Mouse (Mus musculus) common myeloid progenitor, adult 5-6 weeks (primary cell): ENCODE results near the gene Ppm1l. TPM values are rescaled to one million over a fixed set of nuclear protein-coding genes. Genes with fewer than 3 reads are reported as not detected.

Experiments used
- ATAC-seq: replicated peaks from 2 replicates; pipeline ENCODE4 v1.8.0; 2016; ENCODE audit warnings: low read depth, mild to moderate bottlenecking, moderate TSS enrichment, inconsistent platforms; ENCODE audit not compliant: poor library complexity, severe bottlenecking
- total RNA-seq: library from RNA; stranded (forward); fragments of 200-1000, 187-1606 nt; gene quantifications from 2 replicates; pipeline ENCODE4 v1.2.3, GENCODE M21; 2017

Gene Ppm1l
- total RNA-seq: 6.1 and 6.6 TPM in 2 replicates

DNA sequence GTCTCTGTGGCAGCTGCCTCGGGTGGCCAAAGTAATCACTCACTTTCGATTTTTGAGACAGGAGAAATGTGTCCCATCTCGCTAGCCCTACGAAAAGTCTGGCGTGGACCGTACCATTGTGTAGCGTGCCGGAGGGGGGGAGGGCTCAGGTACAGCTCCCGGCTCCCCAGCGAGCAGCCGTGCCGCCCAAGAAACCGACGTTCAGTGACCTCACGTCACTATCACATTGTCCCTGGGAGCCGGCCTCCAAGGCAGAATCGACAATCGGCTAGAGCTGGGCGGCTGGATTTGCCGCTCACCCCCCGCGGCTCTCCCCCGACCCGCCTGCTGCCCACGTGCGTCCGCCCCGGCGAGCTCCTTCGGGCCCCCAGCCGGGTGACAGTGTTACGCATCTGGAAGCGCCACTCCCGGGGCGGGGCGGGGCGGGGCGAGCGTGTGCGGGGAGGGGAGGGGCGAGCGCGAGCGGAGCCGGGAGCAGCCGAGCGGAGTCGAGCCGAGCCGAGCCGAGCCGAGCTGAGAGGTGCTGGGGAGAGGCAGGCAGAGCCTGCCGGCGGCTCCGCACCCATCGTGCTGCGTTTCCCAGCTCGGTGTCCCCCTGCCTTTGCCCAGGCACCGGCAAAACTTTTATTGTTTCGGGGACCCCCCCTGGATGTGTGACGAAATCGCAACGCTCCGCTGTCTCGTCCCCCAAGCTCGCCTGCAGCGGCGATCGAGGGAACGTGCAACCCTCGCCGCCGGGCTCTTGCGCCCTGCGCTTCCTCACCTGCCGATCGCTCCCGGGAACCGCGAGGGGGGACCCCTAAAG, at the start of gene Ppm1l:
TSS of gene Ppm1l (plus strand) at position 471 of the 805 bp plus-strand sequence.
- ATAC-seq: peak; percentile 69

DNA sequence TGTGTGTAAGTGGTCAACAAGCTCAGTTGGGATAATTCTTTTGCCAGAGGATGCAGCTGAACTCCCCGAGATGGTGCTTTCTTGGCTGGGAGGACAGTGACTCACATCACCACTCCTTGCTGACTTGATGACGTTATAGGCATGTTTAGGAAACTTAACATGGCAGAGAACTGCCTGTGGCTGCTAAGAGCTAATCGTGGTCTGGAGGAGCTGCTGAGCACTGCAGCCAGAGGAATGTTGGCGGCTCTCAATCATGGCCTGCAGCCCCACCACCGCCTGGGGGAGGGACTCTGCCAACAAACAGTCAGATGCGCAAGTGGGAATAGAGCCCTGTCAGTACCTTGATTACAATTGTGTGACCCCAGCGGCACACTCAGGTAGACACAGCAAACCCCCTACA, 44.8 kb upstream of the Ppm1l start:
- no peak for ATAC-seq

DNA sequence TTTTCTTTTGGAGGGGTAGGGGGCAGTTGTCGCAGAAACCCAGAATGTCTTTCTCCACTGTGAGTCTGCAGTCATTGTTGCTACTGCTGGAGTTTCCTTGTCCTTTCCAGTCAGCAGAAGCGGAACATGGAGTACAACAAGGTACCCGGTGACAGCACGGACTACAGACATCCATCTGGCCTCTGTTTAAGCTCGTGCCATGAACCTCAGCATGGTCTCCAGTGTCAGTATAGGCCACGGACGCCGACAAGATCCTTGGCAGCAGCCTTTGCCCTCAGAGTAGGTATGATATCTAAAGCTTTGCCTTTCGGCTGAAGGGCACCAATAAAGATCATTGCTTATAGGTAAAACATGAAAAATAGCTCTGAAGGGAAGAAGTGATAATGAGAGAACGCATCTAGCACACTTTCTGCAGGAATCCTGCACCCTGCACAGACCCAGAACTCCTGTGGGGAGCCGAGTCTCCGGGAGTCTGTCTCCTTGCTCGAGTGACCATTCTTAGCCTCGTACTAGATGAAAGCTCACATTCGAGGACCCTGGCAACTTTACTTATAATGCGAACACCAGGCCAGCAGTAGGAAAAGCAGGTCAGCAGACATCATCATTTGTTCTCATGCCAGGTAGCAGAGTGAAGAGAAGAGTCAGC, 42.5 kb upstream of the Ppm1l start:
- ATAC-seq: no peak

DNA sequence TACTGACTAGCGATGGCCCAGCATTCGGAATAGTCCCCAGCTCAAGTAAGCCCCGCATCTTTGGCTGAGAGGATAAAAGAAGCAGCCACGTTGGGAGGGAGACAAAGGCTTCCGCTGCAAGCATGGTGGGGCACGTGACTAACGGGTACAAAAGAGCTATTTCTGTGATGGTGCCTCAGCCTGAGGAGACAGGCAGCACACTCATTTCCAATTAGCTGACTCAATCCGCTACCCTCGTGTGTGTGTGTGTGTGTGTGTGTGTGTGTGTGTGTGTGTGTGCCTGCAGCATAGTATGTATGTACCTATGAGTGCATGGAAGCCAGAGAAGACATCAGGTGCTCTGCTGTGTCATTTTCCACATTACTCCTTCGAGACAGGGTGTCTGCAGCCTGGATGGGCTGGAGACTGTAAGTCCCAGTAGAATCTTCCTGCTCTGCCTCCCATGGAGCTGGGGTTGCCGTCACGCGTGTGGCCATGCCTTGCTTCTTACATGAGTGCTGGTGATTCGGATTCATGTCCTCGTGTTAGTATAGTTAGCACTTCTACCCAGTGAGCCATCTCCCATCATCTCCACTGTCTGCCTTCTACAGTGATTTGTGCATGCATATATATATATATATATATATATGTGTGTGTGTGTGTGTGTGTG, 41.9 kb upstream of the Ppm1l start:
- ATAC-seq: no peak

DNA sequence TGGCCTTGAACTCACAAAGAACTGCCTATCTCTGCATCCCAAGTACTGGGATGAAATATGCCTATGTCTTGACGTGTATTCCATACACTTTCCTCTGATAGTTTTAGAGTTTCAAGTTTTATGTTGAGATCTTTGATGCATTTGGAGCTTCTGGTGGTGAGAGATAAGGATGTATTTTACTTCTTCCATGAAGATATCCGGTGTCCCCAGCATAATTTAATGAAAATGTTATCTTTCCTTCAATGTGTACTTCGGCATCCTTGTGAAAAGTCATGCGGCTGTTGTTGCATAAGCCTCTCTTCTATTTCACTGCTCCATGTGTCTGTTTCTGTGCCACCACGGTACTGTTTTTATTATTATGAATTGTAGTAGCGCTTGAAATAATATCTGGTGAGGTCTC, 38.0 kb upstream of the Ppm1l start:
- no peak for ATAC-seq

DNA sequence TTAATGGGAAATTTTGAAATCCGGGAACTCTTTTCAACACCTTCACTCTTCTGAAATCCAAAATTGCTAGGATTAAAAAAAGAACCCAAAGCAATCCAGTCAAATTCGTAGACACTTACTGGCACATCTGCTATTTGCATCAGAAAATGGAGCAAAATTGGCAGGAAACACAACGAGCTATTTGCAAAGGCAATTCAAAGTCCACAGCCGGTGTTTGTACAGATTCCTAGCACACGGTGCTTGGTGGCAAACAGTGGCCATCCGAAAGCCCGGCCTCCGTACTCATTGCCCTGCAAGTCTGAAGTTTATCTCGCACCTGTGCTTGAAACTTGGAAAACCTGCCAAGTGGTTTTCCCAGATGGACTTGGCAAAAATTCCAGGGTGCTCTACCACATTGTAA, 34.3 kb upstream of the Ppm1l start:
- ATAC-seq: no peak

DNA sequence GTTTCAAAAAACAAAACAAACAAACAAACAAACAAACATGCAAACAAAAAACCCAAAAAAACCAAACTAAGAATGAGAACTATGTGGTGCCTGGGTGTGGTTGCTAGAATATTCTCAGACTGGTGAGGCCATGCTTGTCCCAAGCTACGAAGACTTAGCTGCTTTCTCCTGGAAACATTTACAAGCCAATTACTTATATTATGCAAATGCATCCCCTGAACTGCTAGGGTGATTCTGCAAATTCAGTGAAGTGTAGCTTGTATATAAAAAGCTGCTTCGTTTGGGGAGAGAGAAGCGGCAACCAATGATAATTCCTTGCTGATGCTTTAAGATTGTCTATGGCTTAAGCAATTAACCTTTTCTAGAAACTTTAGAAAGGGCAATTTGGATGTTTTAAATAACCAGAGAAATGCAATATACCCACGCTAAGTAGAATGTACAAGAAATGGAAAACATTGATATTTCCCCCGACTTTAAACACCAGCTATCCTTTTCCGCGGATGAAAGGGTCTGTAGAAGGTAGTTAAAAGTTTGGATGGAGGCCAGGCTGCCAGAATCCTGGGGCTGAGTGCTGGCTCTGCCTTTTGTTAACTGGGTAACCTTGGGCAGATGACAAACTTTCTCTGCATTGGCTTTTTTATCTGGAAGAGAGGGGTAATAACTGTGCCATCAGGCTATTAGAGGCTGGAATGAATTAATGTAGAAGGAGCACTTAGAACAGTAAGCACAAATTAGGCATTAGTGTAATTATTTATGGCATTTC, 33.4 kb upstream of the Ppm1l start:
- no peak for ATAC-seq

DNA sequence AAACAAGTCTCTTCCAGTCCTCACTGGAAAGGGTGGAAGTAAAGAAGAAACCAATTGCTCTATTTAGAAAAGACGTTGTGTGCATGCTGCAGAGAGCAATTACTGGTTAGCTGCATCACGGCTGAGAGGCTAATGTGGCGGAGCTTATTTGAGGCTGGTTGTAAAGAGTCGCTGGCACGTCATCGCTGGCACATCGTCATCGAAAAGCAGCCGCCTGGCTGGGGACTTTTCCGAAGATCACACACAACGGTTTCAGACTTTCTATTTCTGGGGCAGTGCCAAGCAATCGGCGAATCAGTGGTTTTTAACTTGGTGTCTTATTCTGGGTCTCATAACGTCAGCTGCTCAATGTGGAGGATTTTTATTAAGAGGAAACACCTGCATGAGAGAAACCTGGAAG, 26.8 kb upstream of the Ppm1l start:
- no peak; the same call in 1 of the 2 replicates for ATAC-seq

DNA sequence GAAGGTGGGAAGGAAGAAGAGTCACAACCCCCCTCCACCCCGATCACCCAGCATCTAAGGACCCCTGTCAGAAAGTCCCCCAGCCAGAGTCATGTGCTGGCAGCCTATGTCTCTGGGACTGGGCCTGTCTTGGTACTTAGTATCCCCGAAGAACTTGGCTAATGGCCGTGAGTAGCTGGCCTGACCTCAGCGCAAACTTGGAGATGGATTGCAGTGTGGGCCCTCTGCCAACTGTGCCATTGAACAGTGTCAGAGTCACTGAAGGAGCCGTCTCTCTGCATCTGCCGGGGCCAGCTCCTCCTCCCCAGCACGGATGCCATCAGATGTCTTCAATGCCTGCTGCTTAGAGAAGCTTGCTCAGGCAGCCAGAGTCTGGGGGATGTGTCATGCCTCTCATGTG, 26.4 kb upstream of the Ppm1l start:
- ATAC-seq: no peak

DNA sequence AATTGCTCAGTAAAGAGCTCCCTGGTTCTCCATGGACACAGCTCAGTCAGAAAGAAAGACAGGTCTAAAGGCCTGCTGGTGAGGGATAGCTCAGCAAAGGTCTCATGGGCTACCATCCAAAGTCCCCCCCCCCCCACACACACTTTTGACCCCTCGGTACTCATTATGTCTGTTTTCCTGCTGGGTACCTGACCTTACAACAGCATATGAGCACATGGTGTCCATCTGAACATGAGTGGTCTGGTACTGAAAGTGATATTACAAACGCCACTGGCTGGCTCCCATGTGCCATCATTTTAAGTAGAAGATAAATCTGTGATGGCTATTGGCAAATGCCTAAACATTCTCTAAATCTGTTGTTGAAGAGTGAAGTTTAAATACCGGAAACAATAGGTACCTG, 25.8 kb upstream of the Ppm1l start:
- ATAC-seq: no peak

DNA sequence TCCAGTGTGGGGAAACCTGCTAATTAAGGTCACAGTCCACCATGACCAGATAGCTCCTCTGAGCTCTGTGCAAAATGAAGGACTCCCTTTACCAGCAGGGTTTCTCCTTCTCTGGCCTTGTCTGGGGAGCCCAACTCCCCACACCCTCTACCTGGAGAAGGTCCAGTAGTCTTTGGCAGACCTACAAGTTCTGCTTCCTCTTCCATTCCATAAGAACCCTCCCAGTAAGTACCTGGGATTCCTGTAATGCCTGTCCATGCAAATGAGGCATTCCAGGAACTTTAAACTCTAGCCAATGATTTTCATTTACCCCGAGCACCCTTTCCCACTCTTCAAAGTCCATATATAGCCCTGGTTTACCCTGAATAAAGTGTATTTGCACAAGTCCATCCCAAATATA, 24.0 kb upstream of the Ppm1l start:
- no peak for ATAC-seq

DNA sequence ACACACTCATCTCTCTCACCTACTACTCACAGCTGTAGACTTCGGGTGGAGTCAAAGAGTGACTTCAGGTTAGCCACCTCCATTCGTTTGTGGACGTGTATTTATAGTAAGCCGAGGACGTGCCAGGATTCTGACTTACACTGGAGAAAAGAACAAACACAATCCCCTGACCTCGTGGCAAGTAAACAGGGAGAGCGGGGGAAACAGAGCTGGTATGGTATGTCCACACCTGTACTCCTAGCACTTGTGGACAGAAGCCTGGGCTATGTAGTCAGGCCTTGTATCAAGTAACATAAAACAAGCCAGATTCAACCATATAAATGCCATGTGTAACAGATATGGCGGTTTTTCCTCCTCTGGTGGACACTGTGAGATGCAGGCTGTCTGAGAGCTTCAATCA, 20.4 kb upstream of the Ppm1l start:
- ATAC-seq: no peak

DNA sequence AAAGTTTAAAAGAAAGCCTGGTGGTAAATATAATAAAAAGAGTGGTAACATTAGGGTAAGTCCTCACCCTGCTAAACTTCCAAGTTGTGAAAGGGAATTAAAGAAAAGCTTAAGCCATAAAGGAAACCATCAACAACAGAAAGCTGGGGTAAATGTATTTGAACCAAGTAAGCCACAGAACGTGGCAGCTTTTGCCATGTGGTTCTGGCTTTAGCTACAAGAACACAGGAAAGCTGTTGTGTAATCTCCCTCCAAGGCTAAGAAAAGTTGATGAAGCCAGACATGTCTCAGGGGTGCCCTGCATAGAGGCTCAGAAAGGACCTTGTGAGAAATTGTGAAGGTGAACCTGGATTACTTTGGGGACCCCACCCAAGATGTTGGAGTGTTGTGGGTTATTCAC, 16.5 kb upstream of the Ppm1l start:
- no peak for ATAC-seq

DNA sequence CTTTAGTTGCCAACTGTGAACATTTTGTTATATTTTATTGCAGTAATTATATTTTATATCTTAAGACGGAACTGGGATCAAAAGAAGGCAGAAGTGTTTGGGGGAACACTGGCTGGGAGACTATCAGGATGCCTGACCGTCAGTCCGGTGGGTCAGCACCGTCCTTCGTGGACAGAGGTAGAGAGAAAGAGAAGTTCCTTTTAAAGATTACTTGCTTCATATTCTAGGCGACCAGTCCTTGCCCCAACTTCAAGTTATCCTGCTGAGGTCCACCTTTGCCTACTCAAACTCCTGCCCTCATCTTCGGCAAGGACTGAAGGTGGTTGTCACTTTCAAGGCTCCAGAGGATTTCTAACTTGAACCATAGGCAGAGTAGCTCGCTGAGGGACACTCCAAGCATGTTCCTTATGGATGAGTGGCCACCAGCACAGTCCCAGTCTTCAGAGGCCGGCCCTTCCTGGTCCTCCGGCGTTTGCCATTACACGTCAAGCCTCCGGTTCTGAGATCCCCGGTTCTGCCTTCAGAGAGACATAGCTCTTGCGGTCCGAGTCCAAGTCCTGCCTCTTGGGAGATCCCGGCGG, 761 bp upstream of the Ppm1l start:
- peak; percentile 4 for ATAC-seq

DNA sequence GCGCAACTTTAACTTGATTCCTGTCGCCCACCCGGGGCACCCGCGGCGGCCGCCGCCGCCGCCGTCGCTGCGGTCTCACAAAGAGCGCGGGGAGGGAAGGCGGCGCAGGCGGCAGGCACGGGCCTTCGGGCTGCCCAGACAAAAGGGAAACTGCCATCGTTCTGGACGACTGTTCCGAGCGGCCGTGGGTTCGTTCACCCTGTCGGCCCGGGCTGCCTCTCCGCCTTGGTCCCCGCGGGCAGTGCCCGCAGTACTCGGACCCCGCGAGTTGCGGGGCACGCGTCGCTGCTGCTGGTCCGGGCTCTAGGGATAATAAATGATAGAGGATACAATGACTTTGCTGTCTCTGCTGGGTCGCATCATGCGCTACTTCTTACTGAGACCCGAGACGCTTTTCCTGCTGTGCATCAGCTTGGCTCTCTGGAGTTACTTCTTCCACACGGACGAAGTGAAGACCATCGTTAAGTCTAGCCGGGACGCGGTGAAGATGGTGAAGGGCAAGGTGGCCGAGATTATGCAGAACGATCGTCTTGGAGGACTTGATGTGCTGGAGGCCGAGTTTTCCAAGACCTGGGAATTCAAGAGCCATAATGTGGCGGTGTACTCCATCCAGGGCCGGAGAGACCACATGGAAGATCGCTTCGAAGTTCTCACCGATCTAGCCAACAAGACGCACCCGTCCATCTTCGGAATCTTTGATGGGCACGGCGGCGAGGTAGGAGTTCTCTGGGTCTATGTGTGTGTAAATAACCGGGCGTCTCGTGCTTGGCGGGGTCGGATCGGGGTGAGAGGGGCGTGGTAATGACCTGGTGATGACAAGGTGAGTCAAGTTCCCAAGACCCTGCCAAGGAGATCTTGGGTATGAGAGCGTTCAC, 827 bp downstream of the Ppm1l start:
- ATAC-seq: no peak

DNA sequence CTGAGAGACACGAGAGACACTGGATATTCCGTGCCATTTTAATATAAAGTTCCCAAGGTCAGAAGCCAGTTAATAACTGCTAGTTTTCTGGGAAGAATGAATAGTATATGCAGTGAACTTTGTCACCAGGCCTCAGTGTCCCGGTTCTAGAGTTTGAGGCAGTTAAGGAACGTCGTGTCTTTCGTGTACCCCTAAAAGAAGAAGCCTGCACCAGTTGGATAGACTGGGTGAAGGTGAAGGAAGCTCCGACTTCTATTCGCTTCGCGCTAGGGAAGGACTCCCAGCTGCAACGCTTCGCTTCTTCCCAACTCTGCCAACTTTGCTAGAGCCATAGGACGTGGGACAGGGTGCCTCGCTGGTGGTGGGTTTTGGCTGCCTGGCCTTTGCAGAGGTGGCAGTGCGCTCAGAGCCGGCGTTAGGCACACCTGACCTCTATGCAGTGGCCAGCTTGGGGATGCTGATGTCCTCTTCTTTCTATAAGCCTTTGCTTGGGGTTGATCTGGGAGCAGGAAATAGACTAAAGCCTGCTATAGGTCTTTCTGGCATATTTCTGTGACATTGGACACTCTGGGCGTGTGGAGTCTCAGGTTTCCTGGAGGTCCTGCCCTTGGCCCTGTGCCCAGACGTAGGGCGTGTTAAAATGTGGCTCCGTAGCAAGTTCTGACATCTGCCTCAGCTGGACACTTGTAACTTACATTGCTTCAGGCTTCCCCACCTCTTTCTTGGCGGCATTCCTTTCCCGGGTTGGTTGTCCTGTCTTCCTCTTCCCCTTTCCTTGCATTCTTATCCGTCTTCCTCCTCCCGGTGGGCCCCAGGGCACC, 1.7 kb downstream of the Ppm1l start:
- ATAC-seq: peak; percentile 11

DNA sequence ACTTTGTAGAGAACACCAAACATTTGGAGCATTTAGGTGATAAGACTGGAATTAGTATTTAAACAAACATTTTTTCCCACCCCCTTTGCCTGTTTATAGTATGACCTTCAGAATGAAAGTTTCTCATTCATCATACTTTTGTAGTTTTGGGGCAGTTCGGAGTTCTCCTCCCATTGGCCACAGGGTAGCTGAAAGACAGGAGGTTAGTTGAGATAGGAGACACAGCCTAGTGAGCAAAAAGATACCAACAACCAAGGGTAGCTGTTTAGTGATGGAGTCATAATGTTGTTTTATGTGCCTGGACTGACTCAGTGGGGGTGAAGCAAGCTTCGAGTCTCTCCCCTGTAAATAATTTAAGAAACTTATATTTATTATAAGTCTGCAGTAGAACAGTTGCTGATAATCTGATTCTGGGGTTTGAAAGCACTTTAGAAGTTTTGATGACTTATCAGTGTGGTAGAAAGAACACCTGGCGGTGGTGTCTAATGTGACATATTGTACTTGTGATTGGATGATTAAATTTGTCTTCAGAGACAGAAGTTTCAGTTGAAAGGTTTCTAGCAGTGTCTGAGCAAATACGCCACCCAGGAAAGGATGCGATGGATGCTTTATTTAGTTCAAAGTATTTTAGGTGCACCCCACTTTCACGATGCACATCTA, 2.5 kb downstream of the Ppm1l start:
- no peak for ATAC-seq

DNA sequence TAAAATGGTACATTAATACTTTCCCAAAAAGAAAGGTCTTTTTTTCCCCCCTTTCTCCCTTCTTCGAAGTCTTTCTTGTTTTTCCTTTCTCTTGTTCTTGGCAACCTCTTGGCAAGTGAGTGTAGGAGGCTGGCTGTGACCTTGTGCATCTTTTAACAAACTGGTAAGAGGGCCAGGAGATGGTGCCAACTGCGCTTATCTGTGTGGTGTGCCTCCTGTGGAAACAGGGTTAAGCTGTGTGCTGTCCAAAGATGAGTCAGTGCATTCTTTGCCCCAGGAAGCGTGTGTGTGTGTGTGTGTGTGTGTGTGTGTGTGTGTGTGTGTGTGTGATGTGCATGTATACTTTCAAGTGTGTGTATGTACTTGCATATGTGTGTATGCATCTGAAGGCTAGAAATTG, 7.3 kb downstream of the Ppm1l start:
- peak; percentile 67 for ATAC-seq
